13 mouse cellular contexts compared by ENCODE assay signal in the genomic region with DNA sequence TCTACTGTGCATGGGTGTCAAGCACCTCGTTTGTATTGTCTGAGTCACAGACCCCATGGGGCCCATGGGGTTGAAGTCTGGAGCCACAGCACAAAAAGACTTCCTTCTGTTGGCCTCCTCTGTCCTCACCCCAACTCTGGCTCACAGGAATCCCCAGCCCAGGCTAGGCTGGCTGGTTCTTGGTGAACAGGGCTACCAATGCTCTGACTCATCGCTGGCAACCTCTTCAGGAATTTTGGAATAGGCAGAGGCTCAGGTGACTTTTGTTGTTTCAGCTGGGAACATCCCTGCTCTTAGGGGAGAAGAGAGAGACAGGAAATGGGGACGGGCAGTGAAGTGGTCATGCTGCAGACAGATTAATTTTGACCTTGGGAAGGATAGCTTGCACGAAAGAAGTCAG.
DNase-seq lines count a peak whose midpoint lies in the region; ATAC-seq and TF ChIP-seq lines count a peak whose summit lies in the region.
"Had no signal": no experiment of that assay in that cellular context is flagged by ENCODE, and none has a peak within 500 bp of the region (broad histone marks: within the 10 kb centered on the region; RNA-seq: fewer than 3 reads in every experiment).

No protein-coding gene starts in this region.

- H3K27me3 ChIP-seq in heart, embryonic 12.5 days (replicated peaks) = no peaks in the 10 kb centered on the region
- H3K27me3 ChIP-seq in stomach, embryonic 14.5 days (ENCODE audit: control insufficient read depth, insufficient read depth, low read length) = no peaks in the 10 kb centered on the region
- no peaks in the 10 kb centered on the region for H3K27me3 ChIP-seq in stomach, postnatal 0 days (ENCODE audit: control insufficient read depth, insufficient read depth, low read length)
- H3K27me3 ChIP-seq: forebrain, embryonic 12.5 days; hindbrain, embryonic 15.5 days had no signal

- intact Hi-C loops in heart, postnatal 36 days (cut with DNase I) = no loop called here
- intact Hi-C loops in left cerebral cortex, postnatal 4 days (cut with DNase I) = no loop called here

- H3K9ac ChIP-seq in heart, embryonic 12.5 days = no peak overlapping the region
- no peak overlapping the region for H3K9ac ChIP-seq in stomach, embryonic 14.5 days (replicated peaks; ENCODE audit: low read depth, low read length)
- H3K9ac ChIP-seq in stomach, postnatal 0 days (ENCODE audit: low read length) = no peak overlapping the region
- H3K9ac ChIP-seq: forebrain, embryonic 12.5 days; hindbrain, embryonic 15.5 days; liver, embryonic 14.5 days had no signal

- TF ChIP-seq CTCF in stomach, postnatal 0 days (IDR thresholded peaks at IDR 0.05; ENCODE audit: low read depth) = no peak

- ATAC-seq in heart, embryonic 12.5 days (ENCODE audit: insufficient number of reproducible peaks, low FRiP score) = no peak; the same call in 1 of the 2 replicates
- ATAC-seq in stomach, embryonic 14.5 days (ENCODE audit: insufficient number of reproducible peaks, insufficient read depth, low FRiP score, low read depth) = 0 out of 2 replicates have a peak, but pooled peaks have one; percentile 35
- no peak for ATAC-seq in stomach, postnatal 0 days (ENCODE audit: low FRiP score, low TSS enrichment)

- no peaks in the 10 kb centered on the region for H3K36me3 ChIP-seq in heart, embryonic 12.5 days
- no peaks in the 10 kb centered on the region for H3K36me3 ChIP-seq in stomach, embryonic 14.5 days (ENCODE audit: control insufficient read depth, insufficient read depth, low read length)
- no peaks in the 10 kb centered on the region for H3K36me3 ChIP-seq in stomach, postnatal 0 days (ENCODE audit: control insufficient read depth, insufficient read depth, low read length)
- H3K36me3 ChIP-seq: forebrain, embryonic 12.5 days; hindbrain, embryonic 15.5 days had no signal

- H3K27ac ChIP-seq in heart, embryonic 12.5 days (ENCODE audit: poor library complexity, severe bottlenecking) = no peak overlapping the region
- H3K27ac ChIP-seq in stomach, embryonic 14.5 days (ENCODE audit: low read length) = no peak overlapping the region
- no peak overlapping the region for H3K27ac ChIP-seq in stomach, postnatal 0 days (replicated peaks)
- H3K27ac ChIP-seq: forebrain, embryonic 12.5 days; hindbrain, embryonic 15.5 days; liver, embryonic 14.5 days had no signal

- H3K4me1 ChIP-seq in heart, embryonic 12.5 days (replicated peaks) = peaks cover 6% of the 10 kb centered on the region
- H3K4me1 ChIP-seq in stomach, embryonic 14.5 days (ENCODE audit: control insufficient read depth, insufficient read depth, low read length) = no peaks in the 10 kb centered on the region
- H3K4me1 ChIP-seq in stomach, postnatal 0 days (replicated peaks; ENCODE audit: control insufficient read depth, insufficient read depth) = no peaks in the 10 kb centered on the region
- H3K4me1 ChIP-seq: forebrain, embryonic 12.5 days; hindbrain, embryonic 15.5 days had no signal

- no peak overlapping the region for H3K4me3 ChIP-seq in heart, embryonic 12.5 days
- H3K4me3 ChIP-seq in stomach, embryonic 14.5 days (ENCODE audit: low read depth, low read length) = no peak overlapping the region
- H3K4me3 ChIP-seq in stomach, postnatal 0 days (ENCODE audit: low read depth, low read length) = no peak overlapping the region
- H3K4me3 ChIP-seq: forebrain, embryonic 12.5 days; hindbrain, embryonic 15.5 days had no signal

- no peaks in the 10 kb centered on the region for H3K9me3 ChIP-seq in heart, embryonic 12.5 days (replicated peaks)
- no peaks in the 10 kb centered on the region for H3K9me3 ChIP-seq in stomach, embryonic 14.5 days (ENCODE audit: control insufficient read depth, low read depth, low read length)
- H3K9me3 ChIP-seq in stomach, postnatal 0 days (ENCODE audit: control insufficient read depth, low read length) = no peaks in the 10 kb centered on the region
- H3K9me3 ChIP-seq: forebrain, embryonic 12.5 days; hindbrain, embryonic 15.5 days had no signal

- TF ChIP-seq EP300 in stomach, postnatal 0 days (optimal IDR thresholded peaks at IDR 0.05) = no peak

- no peak overlapping the region for H3K4me2 ChIP-seq in heart, embryonic 12.5 days
- no peak overlapping the region for H3K4me2 ChIP-seq in stomach, embryonic 14.5 days (replicated peaks; ENCODE audit: low read depth, low read length)
- H3K4me2 ChIP-seq in stomach, postnatal 0 days (replicated peaks; ENCODE audit: low read depth) = no peak overlapping the region
- H3K4me2 ChIP-seq: forebrain, embryonic 12.5 days; hindbrain, embryonic 15.5 days had no signal

- WGBS in heart, embryonic 12.5 days = 45% methylated on average over 4 of the region's 4 CpGs
- 52% methylated on average over 4 of the region's 4 CpGs for WGBS in stomach, embryonic 14.5 days
- 58% methylated on average over 4 of the region's 4 CpGs for WGBS in stomach, postnatal 0 days

- peak; percentile 55 for DNase-seq in heart, adult 8-10 months (ENCODE audit: low spot score)
- DNase-seq in stomach, postnatal 0 days (ENCODE audit: low spot score) = no peak
- DNase-seq in adipocyte (ENCODE audit: low spot score) = peak; percentile 23
- DNase-seq in heart, postnatal 36 days = peak; percentile 33 to 37
- no peak for DNase-seq in spleen, adult 18-20 months
- DNase-seq in left cerebral cortex, postnatal 4 days = no peak
- DNase-seq: cerebellum, postnatal 10 days; layer of hippocampus, adult 9-11 months had no signal

Comparison
In these comparisons a context has a peak if more than half of its experiments do, and no peak if none do; other contexts are left out.
1. DNase-seq: peak in heart, adult 8-10 months (single experiment), adipocyte (single experiment) and heart, postnatal 36 days (2 of 2); none in stomach, postnatal 0 days (single experiment), spleen, adult 18-20 months (0 of 2) and left cerebral cortex, postnatal 4 days (single experiment).